Mouse (Mus musculus) megakaryocyte, embryonic 14.5 days (primary cell): ENCODE measurements at regions not wholly inside any gene's neighbourhood (a gene's known extent, or its start where the extent isn't known, plus 50 kb on each side); places are given as distances from the start of the nearest gene placed in this dataset.

Source experiments
- FLI1 ChIP-seq: IDR thresholded peaks from 2 replicates; pipeline ENCODE4 v1.6.1; 2012; ENCODE audit warnings: low read length, inconsistent platforms, mixed read lengths
- GATA1 ChIP-seq: IDR thresholded peaks from 3 replicates; pipeline ENCODE4 v1.6.1; 2012; ENCODE audit warnings: mixed read lengths, low read length, inconsistent platforms, borderline replicate concordance

DNA sequence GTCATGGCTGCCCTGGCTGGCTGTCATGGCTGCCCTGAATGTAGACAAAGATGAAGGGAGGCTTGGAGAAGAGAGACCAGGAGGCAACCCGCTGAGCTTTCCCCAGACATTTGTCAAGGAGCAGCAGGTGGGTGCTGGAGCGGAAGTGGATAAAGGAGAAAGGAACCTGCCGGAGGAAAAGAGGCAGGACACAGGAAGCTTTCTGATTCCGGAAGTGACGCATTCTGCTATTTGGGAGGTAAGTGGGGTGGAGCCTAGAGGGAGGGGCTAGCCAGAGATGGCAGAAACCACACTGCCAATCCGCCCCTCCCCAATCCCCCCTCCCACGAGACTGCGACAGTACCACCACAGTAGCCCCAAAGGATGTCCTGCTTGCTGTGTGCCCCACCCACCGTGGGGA lies 80.1 kb downstream of the Gm572 start:
- no peak for TF ChIP-seq GATA1
- no peak for TF ChIP-seq FLI1
